Mouse (Mus musculus) G1E (cell line): ENCODE data around the gene Clasp2.

Experiments used
- CTCF ChIP-seq: IDR thresholded peaks from 2 replicates; pipeline ENCODE4 v1.5.1; 2012; ENCODE audit warnings: low read depth, low read length, inconsistent platforms, mixed read lengths
- GATA1 ChIP-seq: IDR thresholded peaks from 2 replicates; pipeline ENCODE4 v1.6.1; 2012; ENCODE audit warnings: borderline replicate concordance, low read length, inconsistent platforms, mixed read lengths

GRCm38 (mm10) chr9:113915789-113916188 lies 174.5 kb downstream of the Clasp2 start:
- TF ChIP-seq CTCF (no peak), GATA1 (no peak)
